Mouse (Mus musculus): Measurements from ENCODE around the gene Gm20532.

Gene Gm20532

DNA sequence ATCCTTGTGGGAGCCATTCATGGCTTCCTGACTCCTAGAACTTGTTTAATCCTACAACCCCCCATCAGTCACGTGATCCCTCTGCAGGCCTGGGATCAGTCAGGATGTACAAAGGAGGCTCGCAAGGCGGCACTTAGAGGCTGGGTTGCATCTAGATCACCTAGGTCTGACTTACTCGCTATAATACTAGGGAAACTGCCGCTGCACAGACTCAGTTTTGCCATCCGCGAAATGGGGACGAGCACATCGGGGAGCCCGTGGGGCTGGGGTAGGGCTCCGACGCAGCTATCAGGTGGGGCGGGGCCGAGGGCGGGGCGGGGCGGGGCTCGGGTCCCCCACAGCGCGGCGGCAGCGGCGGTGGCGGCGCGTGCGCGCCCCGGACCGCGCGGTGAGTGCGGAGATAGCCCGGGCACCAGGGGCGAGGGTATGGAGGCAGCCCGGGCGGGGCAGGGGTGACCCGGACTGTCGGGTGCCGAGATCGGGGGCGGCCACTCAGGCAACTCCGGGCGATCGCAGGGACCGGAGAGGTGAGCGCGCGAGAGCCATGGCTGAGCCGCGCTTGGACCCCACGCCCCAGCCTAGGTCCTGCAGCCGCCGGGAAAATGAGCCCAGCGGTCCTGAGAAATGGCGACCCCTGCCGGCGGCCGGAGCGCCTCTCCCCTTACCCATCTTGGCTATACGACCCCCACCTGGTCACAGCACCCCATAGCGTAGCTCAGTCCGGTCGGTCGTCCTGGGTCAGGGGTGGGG lies at the start of gene Gm20532:
Gene Gm20532, plus strand, starts transcription at position 346 of the 750 bp plus-strand sequence.
- DNase-seq (ENCODE audit: low spot score) = peak; percentile 85

DNA sequence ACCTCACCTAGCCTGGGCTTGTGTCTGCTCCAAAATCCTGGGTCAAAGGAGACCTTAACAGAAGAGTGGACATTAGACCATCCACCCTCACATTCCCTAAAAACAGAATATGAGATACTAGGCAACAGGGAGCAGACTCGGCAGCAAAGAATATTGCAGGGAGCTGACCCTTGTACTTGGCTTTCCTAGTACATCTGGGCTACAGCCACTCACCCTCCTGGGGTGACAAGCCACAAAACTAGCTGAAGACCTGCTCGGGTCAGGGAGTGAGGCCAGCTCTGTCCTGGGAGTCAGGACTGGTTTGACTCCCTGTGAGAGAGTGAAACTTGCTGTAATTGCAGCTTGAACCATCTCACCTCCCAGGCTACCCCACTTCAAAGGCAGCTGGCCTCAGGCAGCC lies 46.9 kb upstream of the Gm20532 start:
- no peak for DNase-seq (ENCODE audit: low spot score)

- no peak for DNase-seq (ENCODE audit: low spot score)
Observed at GRCm38 (mm10) chr2:26540721-26541120, 45.7 kb upstream of the Gm20532 start.

GRCm38 (mm10) chr2:26541258-26541910 lies 45.1 kb upstream of the Gm20532 start:
- DNase-seq (ENCODE audit: low spot score) = peak; percentile 32

DNA sequence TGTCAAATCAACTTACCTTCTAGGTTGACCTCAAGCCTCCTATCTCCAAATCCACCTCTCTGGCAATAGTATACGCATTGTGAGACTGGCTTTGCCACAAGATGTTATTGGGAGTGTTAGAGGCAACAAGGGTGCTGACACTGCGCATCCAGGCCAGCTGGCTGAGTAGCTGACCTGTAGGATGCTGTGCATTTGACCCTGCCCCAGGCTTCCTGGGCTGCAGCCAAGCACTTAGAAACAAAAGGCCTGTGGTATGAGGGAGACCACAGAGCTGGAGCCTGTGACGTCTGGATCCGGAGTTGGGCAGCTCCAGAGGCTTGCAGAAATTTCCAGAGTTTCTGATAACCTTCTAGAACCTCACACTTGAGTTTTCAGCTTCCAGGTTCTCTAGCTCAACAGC lies 43.3 kb upstream of the Gm20532 start:
- DNase-seq (ENCODE audit: low spot score) = no peak

GRCm38 (mm10) chr2:26543768-26544167 lies 42.7 kb upstream of the Gm20532 start:
- DNase-seq (ENCODE audit: low spot score) = no peak

GRCm38 (mm10) chr2:26544265-26544664 lies 42.2 kb upstream of the Gm20532 start:
- DNase-seq (ENCODE audit: low spot score) = no peak

DNA sequence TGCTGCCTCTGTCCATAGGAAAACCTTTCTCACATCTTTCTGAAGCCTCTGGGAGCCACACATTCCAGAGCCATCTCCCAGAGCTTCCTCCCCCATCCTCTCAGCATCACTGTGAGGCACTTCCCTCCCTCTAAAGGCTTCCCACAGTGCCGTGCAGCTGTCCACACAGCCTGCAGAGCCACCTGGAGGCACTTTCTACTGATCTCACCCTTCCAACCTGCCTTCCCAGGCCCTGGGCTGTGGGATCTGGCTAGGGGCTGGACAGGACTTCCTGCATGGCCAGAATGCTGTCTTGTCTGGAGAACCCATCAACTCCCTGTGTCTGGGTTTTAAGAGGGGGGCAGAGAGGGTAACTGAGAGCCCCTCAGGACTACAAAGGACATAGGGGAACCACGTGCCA lies 39.0 kb upstream of the Gm20532 start:
- peak; percentile 69 for DNase-seq (ENCODE audit: low spot score)

DNA sequence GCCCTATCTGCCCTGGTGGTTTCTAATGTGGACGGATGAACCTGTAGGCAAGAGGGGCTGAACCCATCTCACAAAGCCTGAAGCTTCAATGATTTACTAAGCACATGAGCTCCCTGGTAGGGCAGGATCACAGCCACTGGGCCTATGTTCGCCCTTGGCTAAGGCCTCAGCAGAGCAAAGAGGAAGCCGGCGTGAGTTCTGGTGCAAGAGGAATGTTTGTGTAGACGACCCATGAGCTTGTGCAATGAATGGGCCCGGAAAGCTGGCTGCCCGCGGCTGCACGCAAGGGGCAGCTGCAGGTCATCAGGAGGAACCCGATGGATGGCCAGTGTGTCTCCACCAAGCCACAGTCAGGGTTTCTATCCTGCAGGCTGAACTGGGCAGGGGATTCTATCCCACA lies 36.6 kb upstream of the Gm20532 start:
- no peak for DNase-seq (ENCODE audit: low spot score)

DNA sequence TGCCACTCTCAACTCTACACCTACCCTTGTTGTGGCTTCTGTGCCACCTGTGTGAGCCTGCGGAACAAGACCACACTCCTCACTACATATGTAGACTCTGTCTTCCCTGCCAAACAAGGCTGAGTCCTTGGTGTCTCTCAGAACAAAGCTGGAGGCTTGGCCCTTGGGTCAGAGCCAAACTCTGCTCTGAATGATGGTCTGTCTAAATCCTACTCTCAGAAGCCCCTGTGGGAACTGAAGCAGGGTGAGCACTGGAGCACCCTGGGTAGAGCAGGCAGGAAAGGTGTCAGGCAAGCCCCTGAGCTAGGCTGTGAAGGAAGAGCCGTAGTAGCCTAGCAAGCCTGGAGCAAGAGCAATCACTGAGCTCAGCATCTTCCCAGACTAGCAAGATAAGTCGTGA lies 36.2 kb upstream of the Gm20532 start:
- DNase-seq (ENCODE audit: low spot score) = no peak

GRCm38 (mm10) chr2:26550777-26551176 lies 35.7 kb upstream of the Gm20532 start:
- DNase-seq (ENCODE audit: low spot score) = no peak

GRCm38 (mm10) chr2:26551446-26551845 lies 35.0 kb upstream of the Gm20532 start:
- DNase-seq (ENCODE audit: low spot score) = no peak

- DNase-seq (ENCODE audit: low spot score) = no peak
Observed at GRCm38 (mm10) chr2:26552066-26552465, 34.4 kb upstream of the Gm20532 start.

- DNase-seq (ENCODE audit: low spot score) = no peak
Observed at GRCm38 (mm10) chr2:26553904-26554303, 32.5 kb upstream of the Gm20532 start.

GRCm38 (mm10) chr2:26555076-26555475 lies 31.4 kb upstream of the Gm20532 start:
- no peak for DNase-seq (ENCODE audit: low spot score)

GRCm38 (mm10) chr2:26556535-26556993 lies 29.9 kb upstream of the Gm20532 start:
- no peak for DNase-seq (ENCODE audit: low spot score)

DNA sequence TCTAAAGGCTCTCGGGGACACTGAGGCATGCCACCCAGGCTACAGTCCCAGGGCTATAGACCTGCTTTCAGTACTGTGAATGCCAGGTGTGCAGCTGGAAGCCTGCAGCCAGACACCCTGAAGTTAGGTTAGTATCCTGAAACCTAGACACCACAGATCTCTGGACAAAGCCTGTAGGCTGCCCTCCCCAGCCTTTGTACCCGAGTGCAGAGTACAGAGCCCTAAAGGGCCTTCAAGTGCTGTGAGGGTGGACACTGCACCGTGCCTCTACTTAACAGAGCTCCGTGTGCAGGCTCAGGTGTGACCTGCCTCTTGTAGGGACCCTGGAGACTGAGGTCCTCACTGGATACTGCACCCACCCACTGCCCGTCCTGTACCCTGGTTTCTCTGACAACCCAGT lies 25.9 kb upstream of the Gm20532 start:
- DNase-seq (ENCODE audit: low spot score) = no peak

DNA sequence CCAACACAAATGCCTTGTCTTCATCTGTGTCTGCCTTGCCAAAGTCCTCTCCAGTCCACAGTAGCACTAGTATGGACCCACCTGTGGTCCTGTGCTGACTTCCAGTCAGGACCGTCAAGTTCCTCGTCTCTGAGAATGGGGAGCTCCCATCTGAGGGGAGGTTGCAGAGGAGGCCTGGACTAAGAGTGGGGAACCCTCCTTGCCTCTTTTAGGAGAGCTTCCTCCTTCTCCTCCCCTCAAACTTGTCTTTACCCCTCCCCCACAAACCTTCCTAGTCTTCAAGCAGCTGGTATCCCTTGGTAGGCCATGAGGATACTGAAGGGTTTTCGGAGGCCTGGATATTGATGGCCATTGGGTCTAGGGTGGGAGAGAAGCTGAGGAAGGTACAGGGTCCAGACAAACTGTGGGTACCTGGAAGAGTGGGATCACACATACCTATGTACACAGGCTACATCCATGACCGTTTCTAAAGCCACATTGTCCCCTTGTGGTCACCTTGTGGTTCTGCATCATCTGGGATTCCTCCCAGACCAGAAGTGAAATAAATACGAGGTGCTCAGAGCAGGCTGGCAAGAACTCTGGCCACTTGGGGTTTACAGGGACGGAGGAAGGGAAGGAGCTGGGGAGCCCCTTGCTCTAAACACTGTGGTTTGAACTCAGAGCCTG lies 25.0 kb upstream of the Gm20532 start:
- peak; percentile 89 for DNase-seq (ENCODE audit: low spot score)

DNA sequence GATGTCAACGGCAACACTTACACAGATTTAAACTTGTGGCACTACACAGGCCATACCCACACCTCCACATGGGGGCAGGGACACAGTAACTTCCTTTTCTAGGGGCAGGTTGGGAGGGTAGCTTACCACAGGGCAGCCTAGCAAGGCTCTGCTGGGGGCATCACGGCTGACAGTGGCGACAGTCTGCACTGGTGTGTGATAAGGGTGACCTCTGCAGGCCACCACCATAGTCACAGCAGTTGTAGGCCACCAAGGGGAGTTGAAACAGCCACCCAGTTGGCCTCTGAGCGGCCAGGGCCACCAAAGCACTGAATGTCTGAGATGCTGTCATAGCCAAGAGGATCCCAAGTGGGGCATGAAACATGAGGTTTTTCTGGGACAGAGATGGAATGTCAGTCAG lies 20.2 kb upstream of the Gm20532 start:
- DNase-seq (ENCODE audit: low spot score) = peak; percentile 79

DNA sequence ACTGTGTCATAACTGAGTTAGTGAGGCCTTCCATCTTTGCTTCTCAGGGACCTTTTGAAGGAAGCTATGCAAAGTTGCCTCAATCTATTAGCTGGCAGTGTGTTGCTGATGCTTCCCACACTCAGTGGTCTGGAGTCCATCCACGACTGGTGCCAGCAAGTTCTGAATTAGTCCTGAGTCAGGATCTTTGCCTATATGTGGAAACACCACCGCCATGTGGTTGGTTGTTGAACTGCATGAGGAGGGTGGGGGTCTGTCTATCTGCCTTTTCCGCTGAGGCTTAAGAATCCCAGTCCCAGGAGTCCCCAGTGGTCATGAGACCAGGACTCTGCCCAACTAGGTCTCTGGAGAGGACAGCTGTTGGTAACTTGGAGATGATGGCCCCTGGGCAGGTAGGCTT lies 16.4 kb upstream of the Gm20532 start:
- DNase-seq (ENCODE audit: low spot score) = peak; percentile 81

DNA sequence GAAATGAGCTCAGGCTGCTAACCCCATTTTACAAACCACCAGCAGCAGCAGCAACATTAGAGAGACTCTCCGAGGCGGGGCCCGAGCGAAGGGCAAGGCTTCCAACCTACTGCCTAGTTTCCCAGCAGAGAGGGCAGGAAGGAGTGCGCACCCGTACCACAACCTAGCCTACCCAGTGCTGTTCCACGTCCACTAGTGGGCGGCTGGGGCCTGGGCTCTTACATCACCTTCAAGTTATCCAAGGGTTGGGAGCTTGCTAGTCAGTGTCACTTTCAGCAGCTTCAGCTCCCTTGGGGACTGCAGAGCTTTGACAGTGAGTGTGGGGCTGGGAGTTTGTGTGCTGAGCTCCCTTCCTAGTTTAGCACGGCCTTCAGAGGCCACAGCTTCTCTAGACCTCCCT lies 15.0 kb upstream of the Gm20532 start:
- no peak for DNase-seq (ENCODE audit: low spot score)

DNA sequence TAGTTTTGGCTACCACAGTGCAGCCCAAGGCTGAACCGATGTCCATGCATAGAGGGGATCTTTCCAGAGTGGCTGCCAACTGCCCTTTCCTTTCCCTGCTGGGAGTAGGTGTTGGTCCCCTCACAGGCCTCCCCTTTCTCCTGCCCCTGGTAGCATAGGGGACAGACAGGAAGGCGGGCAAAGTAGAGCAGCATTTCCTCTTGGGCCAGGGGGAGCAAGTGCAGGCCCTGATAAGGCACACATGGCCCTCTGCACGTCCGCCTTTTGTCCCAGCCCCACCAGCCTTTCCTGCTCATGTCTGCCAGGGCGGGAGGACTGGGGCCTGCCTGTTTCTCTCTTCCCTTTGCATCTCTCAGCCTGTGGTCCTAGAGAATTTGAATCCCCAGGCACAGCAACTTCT lies 14.6 kb upstream of the Gm20532 start:
- no peak for DNase-seq (ENCODE audit: low spot score)

- DNase-seq (ENCODE audit: low spot score) = no peak
Observed at GRCm38 (mm10) chr2:26573396-26573795, 13.0 kb upstream of the Gm20532 start.
